Mouse (Mus musculus) liver, postnatal 0 days (tissue): ENCODE data around the gene Zcchc2. TPM values are rescaled to one million over a fixed set of nuclear protein-coding genes. Genes with fewer than 3 reads are reported as not detected.

Experiments
- ATAC-seq: fragments of 200-750 bp; cut with Nextera tagmentation; 2 replicates; pipeline ENCODE4 v1.8.0; 2017; ENCODE audit warnings: mild to moderate bottlenecking, moderate library complexity
- DNase-seq: peaks from one replicate; pipeline ENCODE4 v3.0.0-alpha.2; 2016
- H3K27ac ChIP-seq: fragments of 300-500 bp; sonication (generic); 2 replicates; pipeline ENCODE4 v1.5.1; 2014; ENCODE audit warnings: antibody characterized with exemption, moderate library complexity, mild to moderate bottlenecking, low read depth
- H3K27me3 ChIP-seq: fragments of 300-500 bp; sonication (generic); 2 replicates; pipeline ENCODE4 v1.6.1; 2014; ENCODE audit warnings: low read length, control low read depth, mixed read lengths; ENCODE audit not compliant: insufficient read depth
- H3K36me3 ChIP-seq: fragments of 300-500 bp; sonication (generic); replicated peaks from 2 replicates; pipeline ENCODE4 v1.6.1; 2014; ENCODE audit warnings: mild to moderate bottlenecking, control low read depth, low read length, moderate library complexity, mixed read lengths; ENCODE audit not compliant: insufficient read depth
- H3K4me1 ChIP-seq: fragments of 300-500 bp; sonication (generic); 2 replicates; pipeline ENCODE4 v1.6.1; 2014; ENCODE audit warnings: antibody characterized with exemption, mild to moderate bottlenecking, control low read depth; ENCODE audit not compliant: insufficient read depth
- H3K4me2 ChIP-seq: fragments of 300-500 bp; sonication (generic); 2 replicates; pipeline ENCODE4 v1.6.1; 2014; ENCODE audit warnings: low read depth, mild to moderate bottlenecking, low read length, moderate library complexity, mixed read lengths
- H3K4me3 ChIP-seq: fragments of 300-500 bp; sonication (generic); 2 replicates; pipeline ENCODE4 v1.5.1; 2014; ENCODE audit warnings: low read depth, low read length
- H3K9ac ChIP-seq: fragments of 300-500 bp; sonication (generic); replicated peaks from 2 replicates; pipeline ENCODE4 v1.6.1; 2014; ENCODE audit warnings: mild to moderate bottlenecking, moderate library complexity
- H3K9me3 ChIP-seq: fragments of 300-500 bp; sonication (generic); 2 replicates; pipeline ENCODE4 v1.6.1; 2016; ENCODE audit warnings: mild to moderate bottlenecking, control low read depth, low read length, mixed read lengths
- CTCF ChIP-seq: sonication (generic); IDR thresholded peaks from 2 replicates; pipeline ENCODE4 v1.5.1; 2016; ENCODE audit warnings: antibody characterized with exemption, low read depth
- EP300 ChIP-seq: IDR thresholded peaks from 2 replicates; pipeline ENCODE4 v1.6.1; 2016; ENCODE audit warnings: antibody characterized with exemption, low read depth, mild to moderate bottlenecking
- WGBS: fragments of 180-500 bp; shearing (Covaris S2); extraction: QIAGEN DNeasy Blood & Tissue Kit; methylation state at CpG from one replicate; pipeline ENCODE4 v1.1.7; 2014; ENCODE audit not compliant: insufficient replicate concordance; 5-methylcytosine and 5-hydroxymethylcytosine counted together
- polyA plus RNA-seq: library from polyadenylated mRNA; unstranded; fragments of >200 nt; fragmentation: Nextera tagmentation; extraction: Ambion mirVana; gene quantifications from 2 replicates; pipeline ENCODE4 v1.2.1, GENCODE M21; 2015

The Zcchc2 gene
- polyA plus RNA-seq, 1 experiment from 2014 or later, result 1.4 TPM

DNA sequence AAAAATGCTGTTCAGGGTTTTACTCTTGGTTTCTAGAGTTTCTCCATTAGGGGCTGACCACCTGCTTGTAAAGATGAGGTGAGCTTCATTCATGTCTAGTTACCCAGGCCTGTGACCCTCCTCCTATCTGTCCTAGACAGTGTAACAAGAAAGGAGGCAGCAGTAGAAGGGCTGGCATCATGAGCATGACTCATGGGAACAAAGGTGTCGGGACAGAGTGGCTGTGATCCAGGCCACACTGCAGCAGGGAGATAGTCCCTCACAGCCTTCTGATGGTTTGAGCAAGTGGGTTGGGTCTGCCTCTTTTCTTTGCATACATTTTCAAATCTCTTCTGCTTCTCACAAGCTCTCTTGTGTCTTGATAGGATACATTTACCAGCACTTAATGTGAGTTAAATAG is 17.4 kb downstream of the Zcchc2 start:
- no peak for ATAC-seq
- H3K36me3 ChIP-seq, result peaks cover 61% of the 10 kb centered on the region
- peak; percentile 8 for DNase-seq
- H3K9me3 ChIP-seq, result no peaks in the 10 kb centered on the region
- 73% methylated on average over 1 of the region's 1 CpGs for WGBS
- H3K9ac ChIP-seq, result no peak overlapping the region
- TF ChIP-seq CTCF, result no peak
- TF ChIP-seq EP300, result no peak
- H3K4me1 ChIP-seq, result no peaks in the 10 kb centered on the region
- H3K27me3 ChIP-seq, result no peaks in the 10 kb centered on the region
- no peak overlapping the region for H3K4me3 ChIP-seq
- no peak overlapping the region for H3K27ac ChIP-seq
- no peak overlapping the region for H3K4me2 ChIP-seq

DNA sequence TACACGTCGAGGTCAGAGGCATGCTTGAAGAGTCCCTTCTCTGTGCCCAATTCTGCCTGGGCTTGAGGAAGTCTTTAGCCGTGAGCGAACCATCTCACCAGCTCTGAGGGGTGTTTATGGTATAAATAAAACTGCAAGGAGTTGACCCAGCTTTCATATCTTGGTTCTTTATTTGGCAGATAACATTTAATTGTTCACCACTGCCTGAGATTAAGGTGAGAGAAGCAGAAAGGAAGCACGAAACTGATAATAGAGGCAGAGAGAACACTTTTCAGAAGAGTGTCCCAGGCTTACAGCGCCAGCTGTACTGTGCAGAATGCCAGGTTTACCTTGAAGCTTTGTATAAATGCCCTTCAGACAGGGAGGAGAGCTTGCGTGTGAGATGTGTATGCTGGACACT is 20.9 kb downstream of the Zcchc2 start:
- WGBS, result 74% methylated on average over 7 of the region's 7 CpGs
- DNase-seq (no peak), ATAC-seq (no peak)
- Histone ChIP-seq H3K4me2 (no peak overlapping the region), H3K9ac (no peak overlapping the region), H3K9me3 (no peaks in the 10 kb centered on the region), H3K36me3 (peaks cover 49% of the 10 kb centered on the region), H3K4me1 (no peaks in the 10 kb centered on the region), H3K27ac (no peak overlapping the region), H3K4me3 (no peak overlapping the region), H3K27me3 (no peaks in the 10 kb centered on the region)
- TF ChIP-seq EP300 (no peak), CTCF (no peak)

DNA sequence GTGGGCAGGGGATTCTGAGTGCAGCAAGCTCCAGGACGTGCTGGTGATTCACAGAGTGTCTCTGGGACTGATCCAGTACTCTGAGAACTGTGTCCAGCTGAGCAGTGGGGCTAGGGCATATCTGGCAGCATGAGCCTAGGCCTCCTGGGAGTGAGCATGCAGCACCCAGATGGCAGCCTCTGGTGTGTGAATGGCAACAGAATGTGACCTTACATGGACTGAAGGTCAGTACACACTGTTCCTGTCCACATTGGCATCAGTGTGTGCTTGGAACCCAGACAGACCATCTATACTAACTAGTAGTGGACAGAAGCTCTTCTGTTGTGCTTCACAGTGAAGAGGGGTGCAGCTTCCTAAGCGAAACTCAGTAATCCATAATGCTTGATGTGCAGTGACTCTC is 23.6 kb downstream of the Zcchc2 start:
- TF ChIP-seq CTCF (no peak), EP300 (no peak)
- peaks cover 61% of the 10 kb centered on the region for H3K36me3 ChIP-seq
- WGBS, result 79% methylated on average over 2 of the region's 2 CpGs
- H3K4me1 ChIP-seq, result no peaks in the 10 kb centered on the region
- no peak overlapping the region for H3K4me2 ChIP-seq
- peak; percentile 56 for ATAC-seq
- no peak overlapping the region for H3K27ac ChIP-seq
- H3K9me3 ChIP-seq, result no peaks in the 10 kb centered on the region
- H3K27me3 ChIP-seq, result no peaks in the 10 kb centered on the region
- no peak for DNase-seq
- H3K4me3 ChIP-seq, result no peak overlapping the region
- no peak overlapping the region for H3K9ac ChIP-seq

DNA sequence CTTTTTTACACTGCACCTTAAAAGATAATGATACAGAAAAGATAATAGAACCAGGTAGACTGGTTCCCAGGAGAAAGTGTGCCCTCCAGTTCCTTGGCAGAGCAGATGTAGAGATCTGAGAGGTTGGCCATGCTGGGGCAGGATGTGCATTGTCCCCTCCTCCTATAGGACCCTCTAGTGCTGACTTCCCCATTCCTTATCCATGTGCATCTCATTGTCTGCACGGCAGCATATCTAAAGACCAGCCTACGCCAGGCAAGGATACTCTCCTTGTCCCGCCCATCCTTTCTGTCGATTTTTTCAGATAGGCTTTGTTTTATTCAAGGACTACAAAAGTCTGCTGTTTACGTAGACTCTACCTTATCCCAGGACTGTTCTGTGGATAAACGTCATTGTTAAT is 26.1 kb downstream of the Zcchc2 start:
- WGBS, result 53% methylated on average over 6 of the region's 6 CpGs
- no peak for ATAC-seq
- Histone ChIP-seq H3K27ac (no peak overlapping the region), H3K4me2 (no peak overlapping the region), H3K4me1 (no peaks in the 10 kb centered on the region), H3K9ac (no peak overlapping the region), H3K9me3 (no peaks in the 10 kb centered on the region), H3K27me3 (no peaks in the 10 kb centered on the region), H3K4me3 (no peak overlapping the region), H3K36me3 (peaks cover 69% of the 10 kb centered on the region)
- TF ChIP-seq EP300 (no peak), CTCF (no peak)
- no peak for DNase-seq

DNA sequence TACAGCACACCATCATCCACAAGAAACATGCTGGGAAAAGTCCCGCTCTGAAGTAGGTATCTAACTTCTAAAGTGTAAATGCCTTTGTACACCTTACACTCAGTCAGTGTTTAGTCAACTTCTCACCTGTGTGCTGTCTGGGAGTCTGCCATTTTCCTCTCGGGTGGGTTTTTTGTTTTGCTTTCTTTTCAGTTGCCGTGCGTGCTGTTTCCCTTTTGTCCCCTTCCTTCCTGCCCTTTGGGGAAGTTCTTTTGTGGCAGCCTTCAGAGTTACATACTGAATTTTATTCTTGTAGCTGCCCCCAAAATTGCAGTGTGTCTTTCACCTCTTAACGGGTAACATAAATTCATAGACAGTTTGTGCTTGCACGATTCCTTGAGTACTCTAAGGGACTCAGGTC is 29.6 kb downstream of the Zcchc2 start:
- DNase-seq (no peak), ATAC-seq (no peak)
- Histone ChIP-seq H3K4me1 (no peaks in the 10 kb centered on the region), H3K9ac (no peak overlapping the region), H3K4me3 (no peak overlapping the region), H3K27ac (no peak overlapping the region), H3K27me3 (no peaks in the 10 kb centered on the region), H3K4me2 (peak overlapping the region; percentile 24; the same call in 1 of the 2 replicates), H3K9me3 (no peaks in the 10 kb centered on the region), H3K36me3 (peaks cover 83% of the 10 kb centered on the region)
- WGBS, result 55% methylated on average over 6 of the region's 6 CpGs
- TF ChIP-seq EP300 (no peak), CTCF (no peak)

- Histone ChIP-seq H3K9me3 (no peaks in the 10 kb centered on the region), H3K4me1 (no peaks in the 10 kb centered on the region), H3K27ac (no peak overlapping the region), H3K4me3 (no peak overlapping the region), H3K4me2 (no peak overlapping the region), H3K9ac (no peak overlapping the region), H3K27me3 (no peaks in the 10 kb centered on the region), H3K36me3 (peaks cover 84% of the 10 kb centered on the region)
- 61% methylated on average over 1 of the region's 1 CpGs for WGBS
- no peak for TF ChIP-seq EP300
- no peak for TF ChIP-seq CTCF
- ATAC-seq (no peak), DNase-seq (no peak)
Measured at GRCm38 (mm10) chr1:106022998-106023397, 32.8 kb downstream of the Zcchc2 start.

DNA sequence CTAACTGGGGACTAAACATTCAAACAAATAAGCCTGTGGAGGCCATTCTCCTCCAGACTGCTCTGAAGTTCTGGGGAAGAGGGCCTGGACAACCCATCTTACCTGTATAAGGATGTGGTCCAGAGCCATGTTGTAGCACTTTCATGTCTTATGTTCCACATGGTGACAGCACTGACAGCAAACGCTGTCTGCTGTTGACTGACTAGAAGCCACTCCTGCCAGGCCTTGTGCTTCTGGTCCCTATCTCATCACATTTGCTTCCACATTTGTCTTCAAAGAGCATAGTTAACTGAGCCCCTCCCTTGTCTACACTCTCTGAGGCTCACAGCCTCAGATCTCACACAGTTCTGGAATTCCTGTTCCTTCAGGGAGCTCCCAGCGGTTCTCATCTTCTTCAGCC is 34.0 kb downstream of the Zcchc2 start:
- Histone ChIP-seq H3K9ac (no peak overlapping the region), H3K4me1 (no peaks in the 10 kb centered on the region), H3K27me3 (no peaks in the 10 kb centered on the region), H3K9me3 (no peaks in the 10 kb centered on the region), H3K4me3 (no peak overlapping the region), H3K36me3 (peaks cover 86% of the 10 kb centered on the region), H3K27ac (no peak overlapping the region), H3K4me2 (no peak overlapping the region)
- DNase-seq (no peak), ATAC-seq (no peak)
- TF ChIP-seq CTCF (no peak), EP300 (no peak)
- WGBS, result 87% methylated on average over 2 of the region's 2 CpGs
